Mouse (Mus musculus): ENCODE data around the gene Lcn9. TPM values are rescaled to one million over a fixed set of nuclear protein-coding genes. Genes with fewer than 3 reads are reported as not detected.
A peak's percentile ranks its signal among the peaks of the same experiment; 100 is the strongest.

The Lcn9 gene
- polyA plus RNA-seq, 1 experiment from 2014 or later: not detected

GRCm38 (mm10) chr2:25836291-25836690 lies 13.3 kb downstream of the Lcn9 start:
- Histone ChIP-seq H3K4me2 (replicated peaks; ENCODE audit: low read depth, low read length) (no peak overlapping the region), H3K27ac (ENCODE audit: low read depth, low read length) (no peak overlapping the region), H3K4me1 (replicated peaks; ENCODE audit: control insufficient read depth, insufficient read depth, low read length) (no peaks in the 10 kb centered on the region), H3K27me3 (ENCODE audit: control insufficient read depth, insufficient read depth, low read length) (no peaks in the 10 kb centered on the region), H3K9me3 (ENCODE audit: control insufficient read depth, low read length) (no peaks in the 10 kb centered on the region), H3K4me3 (ENCODE audit: low read depth, low read length) (no peak overlapping the region), H3K9ac (ENCODE audit: low read depth, low read length) (no peak overlapping the region), H3K36me3 (ENCODE audit: control insufficient read depth, insufficient read depth, low read length) (no peaks in the 10 kb centered on the region)
- no peak; the same call in 1 of the 2 replicates for ATAC-seq (ENCODE audit: low FRiP score)
- 54% methylated on average over 5 of the region's 5 CpGs for WGBS
- DNase-seq (ENCODE audit: low spot score): peak; percentile 86

GRCm38 (mm10) chr2:25842161-25842560 lies 19.2 kb downstream of the Lcn9 start:
- no peak overlapping the region for H3K4me3 ChIP-seq (ENCODE audit: low read depth, low read length)
- DNase-seq (ENCODE audit: low spot score) (no peak), ATAC-seq (ENCODE audit: low FRiP score) (no peak)
- H3K27ac ChIP-seq (ENCODE audit: low read depth, low read length): no peak overlapping the region
- H3K4me1 ChIP-seq (replicated peaks; ENCODE audit: control insufficient read depth, insufficient read depth, low read length): no peaks in the 10 kb centered on the region
- 70% methylated on average over 4 of the region's 4 CpGs for WGBS
- no peaks in the 10 kb centered on the region for H3K9me3 ChIP-seq (ENCODE audit: control insufficient read depth, low read length)
- H3K9ac ChIP-seq (ENCODE audit: low read depth, low read length): no peak overlapping the region
- H3K36me3 ChIP-seq (ENCODE audit: control insufficient read depth, insufficient read depth, low read length): no peaks in the 10 kb centered on the region
- no peaks in the 10 kb centered on the region for H3K27me3 ChIP-seq (ENCODE audit: control insufficient read depth, insufficient read depth, low read length)
- H3K4me2 ChIP-seq (replicated peaks; ENCODE audit: low read depth, low read length): no peak overlapping the region

- H3K27me3 ChIP-seq (ENCODE audit: control insufficient read depth, insufficient read depth, low read length): no peaks in the 10 kb centered on the region
- ATAC-seq (ENCODE audit: low FRiP score) (no peak), DNase-seq (ENCODE audit: low spot score) (no peak)
- no peak overlapping the region for H3K9ac ChIP-seq (ENCODE audit: low read depth, low read length)
- H3K9me3 ChIP-seq (ENCODE audit: control insufficient read depth, low read length): no peaks in the 10 kb centered on the region
- no peak overlapping the region for H3K4me2 ChIP-seq (replicated peaks; ENCODE audit: low read depth, low read length)
- H3K4me1 ChIP-seq (replicated peaks; ENCODE audit: control insufficient read depth, insufficient read depth, low read length): no peaks in the 10 kb centered on the region
- no peaks in the 10 kb centered on the region for H3K36me3 ChIP-seq (ENCODE audit: control insufficient read depth, insufficient read depth, low read length)
- WGBS: 59% methylated on average over 1 of the region's 1 CpGs
- H3K27ac ChIP-seq (ENCODE audit: low read depth, low read length): no peak overlapping the region
- H3K4me3 ChIP-seq (ENCODE audit: low read depth, low read length): no peak overlapping the region
Measured at GRCm38 (mm10) chr2:25842758-25843157, 19.8 kb downstream of the Lcn9 start.

- Histone ChIP-seq H3K4me2 (replicated peaks; ENCODE audit: low read depth, low read length) (no peak overlapping the region), H3K4me1 (replicated peaks; ENCODE audit: control insufficient read depth, insufficient read depth, low read length) (no peaks in the 10 kb centered on the region), H3K4me3 (ENCODE audit: low read depth, low read length) (no peak overlapping the region), H3K9ac (ENCODE audit: low read depth, low read length) (no peak overlapping the region), H3K27ac (ENCODE audit: low read depth, low read length) (no peak overlapping the region), H3K27me3 (ENCODE audit: control insufficient read depth, insufficient read depth, low read length) (no peaks in the 10 kb centered on the region), H3K9me3 (ENCODE audit: control insufficient read depth, low read length) (no peaks in the 10 kb centered on the region), H3K36me3 (ENCODE audit: control insufficient read depth, insufficient read depth, low read length) (no peaks in the 10 kb centered on the region)
- DNase-seq (ENCODE audit: low spot score): no peak
- ATAC-seq (ENCODE audit: low FRiP score): no peak
- WGBS: 95% methylated on average over 3 of the region's 3 CpGs
Measured at GRCm38 (mm10) chr2:25844097-25844496, 21.1 kb downstream of the Lcn9 start.

- no peaks in the 10 kb centered on the region for H3K36me3 ChIP-seq (ENCODE audit: control insufficient read depth, insufficient read depth, low read length)
- no peak for ATAC-seq (ENCODE audit: low FRiP score)
- DNase-seq (ENCODE audit: low spot score): no peak
- no peak overlapping the region for H3K9ac ChIP-seq (ENCODE audit: low read depth, low read length)
- H3K4me3 ChIP-seq (ENCODE audit: low read depth, low read length): no peak overlapping the region
- H3K4me2 ChIP-seq (replicated peaks; ENCODE audit: low read depth, low read length): no peak overlapping the region
- no peaks in the 10 kb centered on the region for H3K9me3 ChIP-seq (ENCODE audit: control insufficient read depth, low read length)
- H3K27ac ChIP-seq (ENCODE audit: low read depth, low read length): no peak overlapping the region
- H3K4me1 ChIP-seq (replicated peaks; ENCODE audit: control insufficient read depth, insufficient read depth, low read length): no peaks in the 10 kb centered on the region
- 89% methylated on average over 8 of the region's 8 CpGs for WGBS
- H3K27me3 ChIP-seq (ENCODE audit: control insufficient read depth, insufficient read depth, low read length): no peaks in the 10 kb centered on the region
Measured at GRCm38 (mm10) chr2:25846516-25846915, 23.6 kb downstream of the Lcn9 start.

GRCm38 (mm10) chr2:25847226-25847625 lies 24.3 kb downstream of the Lcn9 start, which contains the start of gene Sohlh1:
Gene Sohlh1 (minus strand): TSS chr2:25847248.
- H3K4me2 ChIP-seq (replicated peaks; ENCODE audit: low read depth, low read length): no peak within 1 kb of the TSS
- ATAC-seq (ENCODE audit: low FRiP score) (no peak), DNase-seq (ENCODE audit: low spot score) (no peak)
- WGBS: 84% methylated on average over 16 of the region's 16 CpGs
- H3K4me3 ChIP-seq (ENCODE audit: low read depth, low read length): no peak within 1 kb of the TSS
- no peaks in the 10 kb centered on the region for H3K4me1 ChIP-seq (replicated peaks; ENCODE audit: control insufficient read depth, insufficient read depth, low read length)
- H3K9me3 ChIP-seq (ENCODE audit: control insufficient read depth, low read length): no peaks in the 10 kb centered on the region
- no peak within 1 kb of the TSS for H3K27ac ChIP-seq (ENCODE audit: low read depth, low read length)
- no peaks in the 10 kb centered on the region for H3K36me3 ChIP-seq (ENCODE audit: control insufficient read depth, insufficient read depth, low read length)
- no peaks in the 10 kb centered on the region for H3K27me3 ChIP-seq (ENCODE audit: control insufficient read depth, insufficient read depth, low read length)
- H3K9ac ChIP-seq (ENCODE audit: low read depth, low read length): no peak within 1 kb of the TSS

- H3K27ac ChIP-seq (ENCODE audit: low read depth, low read length): no peak overlapping the region
- no peaks in the 10 kb centered on the region for H3K27me3 ChIP-seq (ENCODE audit: control insufficient read depth, insufficient read depth, low read length)
- ATAC-seq (ENCODE audit: low FRiP score) (no peak), DNase-seq (ENCODE audit: low spot score) (peak; percentile 66)
- WGBS: 12% methylated on average over 4 of the region's 4 CpGs
- H3K4me3 ChIP-seq (ENCODE audit: low read depth, low read length): no peak overlapping the region
- H3K4me2 ChIP-seq (replicated peaks; ENCODE audit: low read depth, low read length): no peak overlapping the region
- no peaks in the 10 kb centered on the region for H3K36me3 ChIP-seq (ENCODE audit: control insufficient read depth, insufficient read depth, low read length)
- H3K4me1 ChIP-seq (replicated peaks; ENCODE audit: control insufficient read depth, insufficient read depth, low read length): no peaks in the 10 kb centered on the region
- H3K9me3 ChIP-seq (ENCODE audit: control insufficient read depth, low read length): no peaks in the 10 kb centered on the region
- no peak overlapping the region for H3K9ac ChIP-seq (ENCODE audit: low read depth, low read length)
Measured at GRCm38 (mm10) chr2:25850330-25850729, 27.4 kb downstream of the Lcn9 start.

GRCm38 (mm10) chr2:25852626-25853025 lies 29.7 kb downstream of the Lcn9 start:
- H3K4me2 ChIP-seq (replicated peaks; ENCODE audit: low read depth, low read length): no peak overlapping the region
- no peak for ATAC-seq (ENCODE audit: low FRiP score)
- no peak for DNase-seq (ENCODE audit: low spot score)
- WGBS: 64% methylated on average over 3 of the region's 3 CpGs
- no peak overlapping the region for H3K9ac ChIP-seq (ENCODE audit: low read depth, low read length)
- H3K9me3 ChIP-seq (ENCODE audit: control insufficient read depth, low read length): no peaks in the 10 kb centered on the region
- no peaks in the 10 kb centered on the region for H3K4me1 ChIP-seq (replicated peaks; ENCODE audit: control insufficient read depth, insufficient read depth, low read length)
- H3K36me3 ChIP-seq (ENCODE audit: control insufficient read depth, insufficient read depth, low read length): no peaks in the 10 kb centered on the region
- no peak overlapping the region for H3K27ac ChIP-seq (ENCODE audit: low read depth, low read length)
- no peaks in the 10 kb centered on the region for H3K27me3 ChIP-seq (ENCODE audit: control insufficient read depth, insufficient read depth, low read length)
- no peak overlapping the region for H3K4me3 ChIP-seq (ENCODE audit: low read depth, low read length)

GRCm38 (mm10) chr2:25853998-25854397 lies 31.0 kb downstream of the Lcn9 start:
- H3K4me3 ChIP-seq (ENCODE audit: low read depth, low read length): no peak overlapping the region
- WGBS: 90% methylated on average over 5 of the region's 5 CpGs
- ATAC-seq (ENCODE audit: low FRiP score): no peak
- no peaks in the 10 kb centered on the region for H3K4me1 ChIP-seq (replicated peaks; ENCODE audit: control insufficient read depth, insufficient read depth, low read length)
- no peak overlapping the region for H3K27ac ChIP-seq (ENCODE audit: low read depth, low read length)
- no peaks in the 10 kb centered on the region for H3K27me3 ChIP-seq (ENCODE audit: control insufficient read depth, insufficient read depth, low read length)
- no peak overlapping the region for H3K4me2 ChIP-seq (replicated peaks; ENCODE audit: low read depth, low read length)
- DNase-seq (ENCODE audit: low spot score): no peak
- no peaks in the 10 kb centered on the region for H3K36me3 ChIP-seq (ENCODE audit: control insufficient read depth, insufficient read depth, low read length)
- H3K9me3 ChIP-seq (ENCODE audit: control insufficient read depth, low read length): no peaks in the 10 kb centered on the region
- no peak overlapping the region for H3K9ac ChIP-seq (ENCODE audit: low read depth, low read length)
